Mouse (Mus musculus): ENCODE measurements at regions not wholly inside any gene's neighbourhood (a gene's known extent, or its start where the extent isn't known, plus 50 kb on each side); places are given as distances from the start of the nearest gene placed in this dataset.

- DNase-seq, result no peak
These were observed 129.0 kb downstream of the Hmg20a start for GRCm38 (mm10) chr9:56547291-56547977.

GRCm38 (mm10) chr9:56549774-56550173 lies 131.4 kb downstream of the Hmg20a start:
- peak; percentile 27 for DNase-seq

- DNase-seq, result no peak
These were observed 131.8 kb downstream of the Hmg20a start for GRCm38 (mm10) chr9:56550178-56550577.

GRCm38 (mm10) chr9:56551376-56552186 lies 133.2 kb downstream of the Hmg20a start:
- no peak for DNase-seq

GRCm38 (mm10) chr9:56552187-56552686 lies 133.8 kb downstream of the Hmg20a start:
- DNase-seq, result no peak

GRCm38 (mm10) chr9:56552766-56553165 lies 134.4 kb downstream of the Hmg20a start:
- peak; percentile 90 for DNase-seq

- no peak for DNase-seq
These were observed 135.2 kb downstream of the Hmg20a start for GRCm38 (mm10) chr9:56553626-56554025.

GRCm38 (mm10) chr9:56554096-56554495 lies 135.7 kb downstream of the Hmg20a start:
- DNase-seq, result no peak

GRCm38 (mm10) chr9:56559618-56560144 lies 141.3 kb downstream of the Hmg20a start:
- no peak for DNase-seq

- DNase-seq, result no peak
These were observed 144.0 kb downstream of the Hmg20a start for GRCm38 (mm10) chr9:56562440-56562839.

- no peak for DNase-seq
These were observed 145.8 kb downstream of the Hmg20a start for GRCm38 (mm10) chr9:56564048-56564737.
